Mouse (Mus musculus): ENCODE measurements around the gene 1700029P11Rik. TPM values are rescaled to one million over a fixed set of nuclear protein-coding genes. Genes with fewer than 3 reads are reported as not detected.

The 1700029P11Rik gene
- polyA plus RNA-seq, 1 experiment from 2014 or later, result not detected

DNA sequence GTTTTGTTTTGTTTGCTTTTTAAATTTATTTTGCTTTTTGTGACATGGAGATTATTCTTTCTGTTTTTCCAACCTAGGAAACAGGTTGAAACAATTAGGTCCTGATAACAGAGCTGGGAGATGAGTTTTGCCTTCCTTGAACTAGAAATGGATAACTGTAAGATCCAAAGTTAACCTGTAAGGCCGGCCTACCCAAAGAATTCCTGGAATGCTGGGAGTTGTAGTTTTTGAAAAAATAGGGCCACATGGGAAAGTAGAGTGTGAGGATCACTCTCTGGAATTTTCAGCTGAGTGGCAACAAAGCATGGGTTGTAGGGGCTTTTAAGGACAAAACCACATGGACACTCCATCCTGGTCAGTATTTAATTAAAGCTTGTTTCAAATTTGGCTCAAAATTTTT lies 1.8 kb downstream of the 1700029P11Rik start:
- H3K4me2 ChIP-seq, result no peak overlapping the region
- no peaks in the 10 kb centered on the region for H3K4me1 ChIP-seq (replicated peaks; ENCODE audit: control insufficient read depth, insufficient read depth, low read length)
- no peaks in the 10 kb centered on the region for H3K27me3 ChIP-seq (replicated peaks; ENCODE audit: control insufficient read depth, insufficient read depth, low read length)
- H3K9ac ChIP-seq (ENCODE audit: low read depth, low read length), result no peak overlapping the region
- no peak overlapping the region for H3K27ac ChIP-seq (ENCODE audit: low read depth, low read length)
- H3K4me3 ChIP-seq (ENCODE audit: low read depth, low read length), result no peak overlapping the region
- no peak for DNase-seq (ENCODE audit: low spot score)
- WGBS, result 46% methylated on average over 1 of the region's 1 CpGs
- no peaks in the 10 kb centered on the region for H3K36me3 ChIP-seq (ENCODE audit: control insufficient read depth, insufficient read depth, low read length)
- ATAC-seq (replicated peaks; ENCODE audit: low FRiP score), result no peak
- H3K9me3 ChIP-seq (ENCODE audit: control insufficient read depth, low read length), result no peaks in the 10 kb centered on the region

DNA sequence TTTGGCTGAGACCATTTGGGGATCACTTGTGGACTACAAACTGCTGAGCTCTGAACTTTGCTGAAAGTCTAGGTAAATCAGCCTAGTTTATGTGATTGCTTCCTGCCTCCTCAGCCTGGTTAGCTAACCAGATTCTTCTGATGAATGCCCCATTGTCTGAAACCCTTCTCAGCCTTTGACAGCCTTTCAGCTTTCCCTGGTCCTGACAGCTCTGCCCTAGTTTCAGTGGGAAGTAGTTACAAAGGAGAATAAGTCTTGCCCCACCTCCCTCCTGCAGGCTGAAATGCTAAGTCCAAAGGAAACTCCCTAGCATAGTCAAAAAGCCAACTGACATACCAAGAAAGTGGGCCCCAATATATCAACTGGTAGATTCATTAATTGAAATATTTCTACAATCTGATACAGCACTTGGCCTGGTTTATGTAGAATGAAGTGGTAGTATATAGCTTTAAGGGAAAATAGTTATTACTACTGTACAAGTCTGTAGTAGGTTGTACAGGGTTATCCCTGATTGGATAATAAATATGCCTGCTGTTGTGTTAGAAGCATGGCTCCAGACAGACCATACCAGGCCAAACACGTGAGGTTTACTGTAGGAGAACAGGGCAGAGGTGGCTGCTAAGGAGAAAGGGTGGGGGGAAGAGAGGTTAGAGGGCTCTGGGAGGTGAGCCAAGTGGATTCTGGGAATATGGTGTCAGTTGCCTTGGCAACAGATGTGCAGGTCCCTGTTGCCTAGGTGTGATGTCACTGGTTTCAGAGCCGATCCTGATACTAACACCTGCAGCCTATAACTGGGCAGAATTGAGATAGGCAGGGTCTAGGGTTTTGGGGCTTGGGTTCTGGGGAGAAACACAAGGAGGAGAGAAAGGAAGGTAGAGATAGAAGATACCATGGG lies 5.2 kb downstream of the 1700029P11Rik start:
- no peak for ATAC-seq (replicated peaks; ENCODE audit: low FRiP score)
- WGBS, result 79% methylated on average over 2 of the region's 2 CpGs
- DNase-seq (ENCODE audit: low spot score), result no peak

GRCm38 (mm10) chr15:81987646-81988045 lies 7.3 kb downstream of the 1700029P11Rik start, which contains the start of gene Xrcc6:
Gene Xrcc6 (plus strand): TSS chr15:81987835.
- 69% methylated on average over 3 of the region's 3 CpGs for whole genome bisulfite sequencing
- Histone ChIP-seq H3K27me3 (replicated peaks; ENCODE audit: control insufficient read depth, insufficient read depth, low read length) (no peaks in the 10 kb centered on the region; the same call in 1 of the 2 replicates), H3K27ac (ENCODE audit: low read depth, low read length) (no peak within 1 kb of the TSS), H3K4me3 (ENCODE audit: low read depth, low read length) (no peak within 1 kb of the TSS), H3K9ac (ENCODE audit: low read depth, low read length) (no peak within 1 kb of the TSS), H3K36me3 (ENCODE audit: control insufficient read depth, insufficient read depth, low read length) (no peaks in the 10 kb centered on the region), H3K4me1 (replicated peaks; ENCODE audit: control insufficient read depth, insufficient read depth, low read length) (peaks cover 18% of the 10 kb centered on the region), H3K9me3 (ENCODE audit: control insufficient read depth, low read length) (no peaks in the 10 kb centered on the region), H3K4me2 (no peak within 1 kb of the TSS)
- DNase-seq (ENCODE audit: low spot score), result no peak
- ATAC-seq (replicated peaks; ENCODE audit: low FRiP score), result no peak

More for the DNA sequence above, 5.2 kb downstream of the 1700029P11Rik start:
- H3K4me2 ChIP-seq, result no peak overlapping the region
- no peak overlapping the region for H3K27ac ChIP-seq (ENCODE audit: low read depth, low read length)
- H3K4me1 ChIP-seq (replicated peaks; ENCODE audit: control insufficient read depth, insufficient read depth, low read length), result peaks cover 10% of the 10 kb centered on the region
- no peaks in the 10 kb centered on the region for H3K9me3 ChIP-seq (ENCODE audit: control insufficient read depth, low read length)
- H3K9ac ChIP-seq (ENCODE audit: low read depth, low read length), result no peak overlapping the region
- H3K27me3 ChIP-seq (replicated peaks; ENCODE audit: control insufficient read depth, insufficient read depth, low read length), result no peaks in the 10 kb centered on the region; the same call in 1 of the 2 replicates
- no peaks in the 10 kb centered on the region for H3K36me3 ChIP-seq (ENCODE audit: control insufficient read depth, insufficient read depth, low read length)
- H3K4me3 ChIP-seq (ENCODE audit: low read depth, low read length), result no peak overlapping the region

GRCm38 (mm10) chr15:81989371-81990062 lies 9.2 kb downstream of the 1700029P11Rik start:
- H3K4me1 ChIP-seq (replicated peaks; ENCODE audit: control insufficient read depth, insufficient read depth, low read length), result peaks cover 18% of the 10 kb centered on the region
- peaks cover 4% of the 10 kb centered on the region; the same call in 1 of the 2 replicates for H3K36me3 ChIP-seq (ENCODE audit: control insufficient read depth, insufficient read depth, low read length)
- WGBS, result 46% methylated on average over 11 of the region's 11 CpGs
- ATAC-seq (replicated peaks; ENCODE audit: low FRiP score), result peak; percentile 29; the same call in 1 of the 2 replicates
- peak overlapping the region; percentile 47; the same call in 1 of the 2 replicates for H3K4me2 ChIP-seq
- H3K27ac ChIP-seq (ENCODE audit: low read depth, low read length), result no peak overlapping the region; the same call in 1 of the 2 replicates
- H3K27me3 ChIP-seq (replicated peaks; ENCODE audit: control insufficient read depth, insufficient read depth, low read length), result no peaks in the 10 kb centered on the region; the same call in 1 of the 2 replicates
- DNase-seq (ENCODE audit: low spot score), result peak; percentile 77
- H3K9me3 ChIP-seq (ENCODE audit: control insufficient read depth, low read length), result no peaks in the 10 kb centered on the region
- H3K4me3 ChIP-seq (ENCODE audit: low read depth, low read length), result no peak overlapping the region
- no peak overlapping the region; the same call in 1 of the 2 replicates for H3K9ac ChIP-seq (ENCODE audit: low read depth, low read length)

DNA sequence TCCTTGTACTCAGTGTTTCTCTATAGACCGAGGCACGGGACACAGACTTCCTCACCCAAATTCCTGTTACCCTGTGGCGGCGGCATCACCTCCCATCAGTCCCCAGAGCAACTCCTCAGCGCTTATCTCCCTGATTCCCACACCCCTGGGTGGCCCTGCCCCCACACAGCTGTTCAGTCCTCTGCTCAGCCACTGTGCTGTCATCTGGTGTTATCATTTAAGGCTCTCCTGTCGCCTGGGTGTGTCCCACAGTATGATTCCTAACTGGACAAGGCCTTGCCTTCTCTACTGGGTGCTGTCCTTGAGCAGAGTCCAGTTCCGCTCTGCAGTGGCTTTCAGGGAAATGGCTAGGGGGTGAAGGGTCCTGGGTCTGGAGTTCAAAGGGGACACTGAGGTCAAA lies 10.2 kb downstream of the 1700029P11Rik start:
- Histone ChIP-seq H3K4me2 (peak overlapping the region; percentile 47), H3K27ac (ENCODE audit: low read depth, low read length) (no peak overlapping the region), H3K9ac (ENCODE audit: low read depth, low read length) (0 out of 2 replicates have a peak overlapping the region, but pooled peaks have one; percentile 30), H3K27me3 (replicated peaks; ENCODE audit: control insufficient read depth, insufficient read depth, low read length) (no peaks in the 10 kb centered on the region; the same call in 1 of the 2 replicates), H3K4me1 (replicated peaks; ENCODE audit: control insufficient read depth, insufficient read depth, low read length) (peaks cover 18% of the 10 kb centered on the region), H3K36me3 (ENCODE audit: control insufficient read depth, insufficient read depth, low read length) (peaks cover 4% of the 10 kb centered on the region; the same call in 1 of the 2 replicates), H3K9me3 (ENCODE audit: control insufficient read depth, low read length) (no peaks in the 10 kb centered on the region), H3K4me3 (ENCODE audit: low read depth, low read length) (0 out of 2 replicates have a peak overlapping the region, but pooled peaks have one; percentile 5)
- WGBS, result 35% methylated on average over 7 of the region's 7 CpGs
- peak; percentile 96 for ATAC-seq (replicated peaks; ENCODE audit: low FRiP score)
- peak; percentile 65 for DNase-seq (ENCODE audit: low spot score)

GRCm38 (mm10) chr15:81993992-81994391 lies 13.7 kb downstream of the 1700029P11Rik start:
- no peak overlapping the region for H3K27ac ChIP-seq (ENCODE audit: low read depth, low read length)
- no peak overlapping the region for H3K4me3 ChIP-seq (ENCODE audit: low read depth, low read length)
- H3K4me1 ChIP-seq (replicated peaks; ENCODE audit: control insufficient read depth, insufficient read depth, low read length), result peaks cover 18% of the 10 kb centered on the region
- H3K36me3 ChIP-seq (ENCODE audit: control insufficient read depth, insufficient read depth, low read length), result peaks cover 11% of the 10 kb centered on the region
- H3K4me2 ChIP-seq, result no peak overlapping the region
- H3K27me3 ChIP-seq (replicated peaks; ENCODE audit: control insufficient read depth, insufficient read depth, low read length), result no peaks in the 10 kb centered on the region
- H3K9ac ChIP-seq (ENCODE audit: low read depth, low read length), result no peak overlapping the region
- ATAC-seq (replicated peaks; ENCODE audit: low FRiP score), result no peak
- H3K9me3 ChIP-seq (ENCODE audit: control insufficient read depth, low read length), result no peaks in the 10 kb centered on the region
- no peak for DNase-seq (ENCODE audit: low spot score)
- 84% methylated on average over 6 of the region's 6 CpGs for WGBS

DNA sequence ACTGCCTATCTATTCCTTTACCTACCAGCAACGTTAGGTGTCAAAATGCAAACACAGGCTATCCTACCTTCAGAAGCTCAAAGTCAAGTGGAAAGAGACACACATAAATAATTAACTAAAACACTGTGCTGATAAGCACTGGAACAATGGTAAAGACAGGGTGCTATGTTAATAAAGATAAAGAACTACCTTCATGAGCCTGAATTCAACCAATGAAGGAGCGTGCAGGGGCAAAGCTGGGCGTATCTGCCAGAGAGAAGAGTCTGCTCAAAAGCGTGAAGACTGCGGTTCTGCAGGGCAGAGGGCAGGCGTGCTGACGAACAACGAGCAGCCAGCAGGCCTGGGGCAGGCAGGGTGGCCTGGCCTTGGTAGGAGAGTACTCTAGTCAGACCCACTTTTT lies 23.9 kb downstream of the 1700029P11Rik start:
- no peaks in the 10 kb centered on the region; the same call in 1 of the 2 replicates for H3K36me3 ChIP-seq (ENCODE audit: control insufficient read depth, insufficient read depth, low read length)

GRCm38 (mm10) chr15:82011947-82012346 lies 31.6 kb downstream of the 1700029P11Rik start:
- no peak overlapping the region for H3K27ac ChIP-seq (ENCODE audit: low read depth, low read length)
- H3K27me3 ChIP-seq (replicated peaks; ENCODE audit: control insufficient read depth, insufficient read depth, low read length), result no peaks in the 10 kb centered on the region
- no peak overlapping the region for H3K4me3 ChIP-seq (ENCODE audit: low read depth, low read length)
- no peaks in the 10 kb centered on the region; the same call in 1 of the 2 replicates for H3K36me3 ChIP-seq (ENCODE audit: control insufficient read depth, insufficient read depth, low read length)
- H3K4me1 ChIP-seq (replicated peaks; ENCODE audit: control insufficient read depth, insufficient read depth, low read length), result peaks cover 14% of the 10 kb centered on the region
- no peak overlapping the region for H3K9ac ChIP-seq (ENCODE audit: low read depth, low read length)
- H3K9me3 ChIP-seq (ENCODE audit: control insufficient read depth, low read length), result no peaks in the 10 kb centered on the region
- 88% methylated on average over 6 of the region's 6 CpGs for WGBS
- no peak overlapping the region for H3K4me2 ChIP-seq
- no peak for DNase-seq (ENCODE audit: low spot score)
- no peak for ATAC-seq (replicated peaks; ENCODE audit: low FRiP score)

More for the DNA sequence above, 23.9 kb downstream of the 1700029P11Rik start:
- no peak overlapping the region for H3K4me2 ChIP-seq
- ATAC-seq (replicated peaks; ENCODE audit: low FRiP score) (0 out of 2 replicates have a peak, but pooled peaks have one; percentile 15), DNase-seq (ENCODE audit: low spot score) (no peak)
- H3K4me1 ChIP-seq (replicated peaks; ENCODE audit: control insufficient read depth, insufficient read depth, low read length), result 0 out of 2 replicates have a peak, but pooled peaks cover 4% of the 10 kb centered on the region
- H3K9me3 ChIP-seq (ENCODE audit: control insufficient read depth, low read length), result no peaks in the 10 kb centered on the region
- no peak overlapping the region for H3K4me3 ChIP-seq (ENCODE audit: low read depth, low read length)
- H3K9ac ChIP-seq (ENCODE audit: low read depth, low read length), result no peak overlapping the region
- WGBS, result 77% methylated on average over 8 of the region's 8 CpGs
- no peak overlapping the region for H3K27ac ChIP-seq (ENCODE audit: low read depth, low read length)
- H3K27me3 ChIP-seq (replicated peaks; ENCODE audit: control insufficient read depth, insufficient read depth, low read length), result no peaks in the 10 kb centered on the region

All from liver, embryonic 11.5 days (tissue).